Mouse (Mus musculus) layer of hippocampus, postnatal 36 days (tissue): ENCODE results near the gene Scly. TPM values are rescaled to one million over a fixed set of nuclear protein-coding genes. Genes with fewer than 3 reads are reported as not detected.

Experiments
- DNase-seq, 2 experiments: peaks; one replicate each; pipeline ENCODE4 v3.0.0; 2022
- total RNA-seq, 2 experiments: library from RNA; stranded (reverse); gene quantifications; 2 replicates each; pipeline ENCODE4 v1.2.3; 2021

Scly gene
- total RNA-seq, 2 experiments from 2014 or later = 19.8 to 22.3 TPM

- DNase-seq = no peak
Measured at GRCm38 (mm10) chr1:91301206-91301920, 3.2 kb downstream of the Scly start.

- DNase-seq = no peak
Measured at GRCm38 (mm10) chr1:91302021-91302420, 3.9 kb downstream of the Scly start.

GRCm38 (mm10) chr1:91304621-91305020, 6.5 kb downstream of the Scly start:
- no peak for DNase-seq

GRCm38 (mm10) chr1:91309366-91310085, 11.4 kb downstream of the Scly start:
- DNase-seq = no peak

- DNase-seq = no peak
Measured at GRCm38 (mm10) chr1:91312273-91312672, 14.1 kb downstream of the Scly start.

GRCm38 (mm10) chr1:91313251-91313650, 15.1 kb downstream of the Scly start:
- DNase-seq = no peak

GRCm38 (mm10) chr1:91317656-91318055, 19.5 kb downstream of the Scly start:
- DNase-seq = no peak

GRCm38 (mm10) chr1:91321760-91322438, 23.8 kb downstream of the Scly start, which contains the start of gene Espnl:
Gene Espnl (plus strand): TSS chr1:91322075.
- no peak for DNase-seq

- no peak for DNase-seq
Measured at GRCm38 (mm10) chr1:91324646-91325045, 26.5 kb downstream of the Scly start.

GRCm38 (mm10) chr1:91325488-91326042, 27.4 kb downstream of the Scly start:
- no peak for DNase-seq

- DNase-seq = peak in 1 of 2 experiments; percentile 26
Measured at GRCm38 (mm10) chr1:91332102-91332501, 34.0 kb downstream of the Scly start.

- DNase-seq = no peak
Measured at GRCm38 (mm10) chr1:91333582-91333981, 35.4 kb downstream of the Scly start.

- no peak for DNase-seq
Measured at GRCm38 (mm10) chr1:91337355-91337754, 39.2 kb downstream of the Scly start.

GRCm38 (mm10) chr1:91344001-91344400, 45.9 kb downstream of the Scly start:
- DNase-seq = no peak

GRCm38 (mm10) chr1:91344921-91345685, 47.0 kb downstream of the Scly start:
- DNase-seq = no peak

GRCm38 (mm10) chr1:91346892-91347291, 48.8 kb downstream of the Scly start:
- DNase-seq = peak; percentile 45 to 51

- DNase-seq = no peak
Measured at GRCm38 (mm10) chr1:91350841-91351240, 52.7 kb downstream of the Scly start, which contains the start of gene Klhl30. Gene Klhl30 (plus strand): TSS chr1:91351016.

- no peak for DNase-seq
Measured at GRCm38 (mm10) chr1:91351249-91351648, 53.1 kb downstream of the Scly start.

GRCm38 (mm10) chr1:91352277-91352676, 54.1 kb downstream of the Scly start:
- DNase-seq = no peak

- no peak for DNase-seq
Measured at GRCm38 (mm10) chr1:91356105-91356504, 58.0 kb downstream of the Scly start.

GRCm38 (mm10) chr1:91362113-91362512, 64.0 kb downstream of the Scly start:
- DNase-seq = no peak
